Mouse (Mus musculus): ENCODE data around the gene Syn2.

GRCm38 (mm10) chr6:115266791-115267190, 132.1 kb downstream of the Syn2 start:
- TF ChIP-seq MYOG (IDR thresholded peaks at IDR 0.05; ENCODE audit: control insufficient read depth, extremely low read depth, insufficient read length) (no peak), CTCF (IDR thresholded peaks at IDR 0.05; ENCODE audit: control insufficient read depth, insufficient read depth, insufficient read length) (no peak), CEBPB (IDR thresholded peaks at IDR 0.05; ENCODE audit: low read depth) (no peak), MAX (IDR thresholded peaks at IDR 0.05) (no peak), USF1 (IDR thresholded peaks at IDR 0.05; ENCODE audit: low read depth) (no peak)

Measured in C2C12 (cell line).